Mouse (Mus musculus) adrenal gland, adult 10 weeks (tissue): ENCODE data around the gene Frrs1l. TPM values are rescaled to one million over a fixed set of nuclear protein-coding genes. Genes with fewer than 3 reads are reported as not detected.

Experiments used
- polyA plus RNA-seq: library from polyadenylated mRNA; stranded (reverse); fragments of 350-450 nt; fragmentation: Illumina TruSeq; extraction: RNeasy Lipid Tissue Mini Kit (QIAGEN cat#74804); gene quantifications from one replicate; pipeline ENCODE4 v1.2.3, GENCODE M21; 2014; ENCODE audit warnings: low read depth, low replicate concordance

The Frrs1l gene
- 1.3 TPM for polyA plus RNA-seq

GRCm38 (mm10) chr4:56990215-56990584 is at the start of gene Frrs1l:
Gene Frrs1l, minus strand, starts transcription at chr4:56990391.

GRCm38 (mm10) chr4:56946641-56947640 is 43.2 kb downstream of the Frrs1l start, which contains the start of gene Tmem245:
Gene Tmem245, minus strand, starts transcription at chr4:56947437.

Other genes with a start within 250 kb of the Frrs1l start
- not detected for gene Actl7b, start 248.9 kb downstream of the Frrs1l start, polyA plus RNA-seq
- not detected for gene Actl7a, start 247.0 kb downstream of the Frrs1l start, polyA plus RNA-seq
- gene Elp1, start 188.1 kb downstream of the Frrs1l start, polyA plus RNA-seq: 49.2 TPM
- 25.0 TPM for gene Fam206a, start 188.0 kb downstream of the Frrs1l start, polyA plus RNA-seq
- gene Ctnnal1, start 125.2 kb downstream of the Frrs1l start, polyA plus RNA-seq: 26.1 TPM
- 91.4 TPM for gene Tmem245, start 43.0 kb downstream of the Frrs1l start, polyA plus RNA-seq
- 2.9 TPM for gene Epb41l4b, start 153.0 kb upstream of the Frrs1l start, polyA plus RNA-seq